Mouse (Mus musculus) liver, adult 10 weeks (tissue): Measurements from ENCODE around the gene Ikzf1. TPM values are rescaled to one million over a fixed set of nuclear protein-coding genes. Genes with fewer than 3 reads are reported as not detected.

ENCODE experiments used
- polyA plus RNA-seq: library from polyadenylated mRNA; stranded (reverse); fragments of 350-450 nt; fragmentation: Illumina TruSeq; extraction: RNeasy Lipid Tissue Mini Kit (QIAGEN cat#74804); gene quantifications from one replicate; pipeline ENCODE4 v1.2.3, GENCODE M21; 2014; ENCODE audit warnings: low read depth, low replicate concordance

The Ikzf1 gene
- polyA plus RNA-seq, result 2.0 TPM

GRCm38 (mm10) chr11:11684930-11685852 is at the start of gene Ikzf1:
Ikzf1 (plus strand) TSS chr11:11685003.

GRCm38 (mm10) chr11:11808820-11809403 is 124.1 kb downstream of the Ikzf1 start, which contains the start of gene Fignl1:
Fignl1 (minus strand) TSS chr11:11808962.

Other genes with a start within 250 kb of the Ikzf1 start
- gene Spata48, start 222.9 kb upstream of the Ikzf1 start, polyA plus RNA-seq, result not detected
- gene Zpbp, start 222.6 kb upstream of the Ikzf1 start, polyA plus RNA-seq, result 0.08 TPM
- not detected for gene 4930512M02Rik, start 57.2 kb upstream of the Ikzf1 start, polyA plus RNA-seq
- gene Fignl1, start 124.0 kb downstream of the Ikzf1 start, polyA plus RNA-seq, result not detected
- gene Ddc, start 213.1 kb downstream of the Ikzf1 start, polyA plus RNA-seq, result 148 TPM